Mouse (Mus musculus) kidney, postnatal 10 days (tissue): ENCODE data around the gene Zranb3.
"Not testable (repeated sequence)": the region's sequence is repeated elsewhere in the genome, so short reads cannot be mapped to it uniquely, and the experiment has no call there.

Experiments
- DNase-seq: peaks from one replicate; pipeline ENCODE4 v3.0.0; 2021; ENCODE audit warnings: mixed read lengths

Gene Zranb3

GRCm38 (mm10) chr1:128058625-128059024, 44.2 kb downstream of the Zranb3 start:
- no peak for DNase-seq

GRCm38 (mm10) chr1:128057269-128057668, 45.6 kb downstream of the Zranb3 start:
- DNase-seq: no peak

GRCm38 (mm10) chr1:128046920-128047319, 55.9 kb downstream of the Zranb3 start:
- no peak for DNase-seq

- DNase-seq: no peak
Measured at GRCm38 (mm10) chr1:128046455-128046854, 56.4 kb downstream of the Zranb3 start.

- DNase-seq: no peak
Measured at GRCm38 (mm10) chr1:128044181-128044580, 58.7 kb downstream of the Zranb3 start.

GRCm38 (mm10) chr1:128036296-128036695, 66.6 kb downstream of the Zranb3 start:
- DNase-seq: no peak

GRCm38 (mm10) chr1:128032123-128032522, 70.7 kb downstream of the Zranb3 start:
- no peak for DNase-seq

GRCm38 (mm10) chr1:128031524-128031923, 71.3 kb downstream of the Zranb3 start:
- no peak for DNase-seq

- peak; percentile 34 for DNase-seq
Measured at GRCm38 (mm10) chr1:128024363-128025114, 78.3 kb downstream of the Zranb3 start.

- no peak for DNase-seq
Measured at GRCm38 (mm10) chr1:128020001-128020770, 82.7 kb downstream of the Zranb3 start.

- no peak for DNase-seq
Measured at GRCm38 (mm10) chr1:128016035-128016492, 86.8 kb downstream of the Zranb3 start.

GRCm38 (mm10) chr1:128013698-128014386, 89.0 kb downstream of the Zranb3 start:
- DNase-seq: no peak

GRCm38 (mm10) chr1:128009751-128010150, 93.1 kb downstream of the Zranb3 start:
- DNase-seq: no peak

- not testable (repeated sequence) for DNase-seq
Measured at GRCm38 (mm10) chr1:128006042-128006600, 96.7 kb downstream of the Zranb3 start.

- no peak for DNase-seq
Measured at GRCm38 (mm10) chr1:128004371-128004720, 98.5 kb downstream of the Zranb3 start.

GRCm38 (mm10) chr1:128003712-128004370, 99.0 kb downstream of the Zranb3 start:
- DNase-seq: no peak

- DNase-seq: no peak
Measured at GRCm38 (mm10) chr1:128002159-128002558, 100.7 kb downstream of the Zranb3 start.

GRCm38 (mm10) chr1:128000931-128001330, 101.9 kb downstream of the Zranb3 start:
- not testable (repeated sequence) for DNase-seq

- DNase-seq: no peak
Measured at GRCm38 (mm10) chr1:127993892-127994291, 109.0 kb downstream of the Zranb3 start.

- no peak for DNase-seq
Measured at GRCm38 (mm10) chr1:127989876-127990731, 112.7 kb downstream of the Zranb3 start.

- DNase-seq: no peak
Measured at GRCm38 (mm10) chr1:127989387-127989786, 113.5 kb downstream of the Zranb3 start.

- DNase-seq: no peak
Measured at GRCm38 (mm10) chr1:127988246-127988645, 114.6 kb downstream of the Zranb3 start.
